Mouse (Mus musculus) A20 (cell line): ENCODE data around the gene Rnf215.
"Not testable (repeated sequence)": the region's sequence is repeated elsewhere in the genome, so short reads cannot be mapped to it uniquely, and the experiment has no call there.

Experiments used
- DNase-seq: peaks from one replicate; pipeline ENCODE4 v3.0.0-alpha.2; 2011; ENCODE audit warnings: low read depth, low spot score

Gene Rnf215

DNA sequence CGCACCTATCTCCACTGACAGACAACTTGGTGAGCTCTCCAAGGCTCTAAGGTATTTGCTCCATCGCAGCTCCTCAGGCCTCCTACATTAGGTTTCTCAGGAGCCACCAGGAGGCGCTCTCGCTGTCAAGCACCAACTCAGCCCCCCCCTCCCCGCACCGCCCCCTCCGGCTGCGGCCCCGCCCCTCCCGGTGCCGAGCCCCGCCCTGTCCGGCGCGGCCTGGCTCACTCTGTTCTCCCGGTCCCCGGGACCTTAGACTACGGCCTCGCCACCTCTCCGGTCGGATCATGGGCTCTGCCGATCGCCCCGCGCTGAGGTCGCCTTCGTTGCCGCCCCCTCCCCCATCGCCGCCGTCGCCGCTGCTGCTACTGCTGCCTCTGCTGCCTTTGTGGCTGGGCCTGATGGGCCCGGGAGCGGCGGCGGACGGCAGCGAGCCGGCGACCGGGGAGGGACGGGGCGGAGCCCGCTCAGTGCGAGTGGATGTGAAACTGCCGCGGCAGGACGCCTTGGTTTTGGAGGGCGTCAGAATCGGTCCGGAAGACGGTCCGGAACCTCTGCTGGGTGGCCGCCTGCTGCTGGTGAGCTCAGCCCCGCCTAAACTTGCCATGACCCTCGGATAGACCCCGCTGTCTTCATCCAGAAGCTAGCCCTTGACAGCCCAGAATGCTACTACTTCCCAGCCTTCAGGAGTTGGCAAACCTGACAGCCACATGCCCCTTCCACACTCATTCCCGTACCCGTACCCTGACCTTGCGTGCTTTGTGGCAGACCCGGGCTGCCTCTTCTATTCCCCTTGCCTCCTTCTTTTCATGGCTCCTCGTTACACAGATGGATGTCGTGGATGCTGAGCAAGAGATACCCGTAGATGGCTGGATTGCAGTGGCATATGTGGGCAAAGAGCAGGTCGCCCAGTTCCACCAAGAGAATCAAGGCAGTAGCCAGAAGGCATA lies at the start of gene Rnf215:
Rnf215 (plus strand) TSS at position 217 of the 950 bp plus-strand sequence.
- peak; percentile 92 for DNase-seq

GRCm38 (mm10) chr11:4086246-4086645 lies 48.8 kb upstream of the Rnf215 start:
- DNase-seq, result no peak

DNA sequence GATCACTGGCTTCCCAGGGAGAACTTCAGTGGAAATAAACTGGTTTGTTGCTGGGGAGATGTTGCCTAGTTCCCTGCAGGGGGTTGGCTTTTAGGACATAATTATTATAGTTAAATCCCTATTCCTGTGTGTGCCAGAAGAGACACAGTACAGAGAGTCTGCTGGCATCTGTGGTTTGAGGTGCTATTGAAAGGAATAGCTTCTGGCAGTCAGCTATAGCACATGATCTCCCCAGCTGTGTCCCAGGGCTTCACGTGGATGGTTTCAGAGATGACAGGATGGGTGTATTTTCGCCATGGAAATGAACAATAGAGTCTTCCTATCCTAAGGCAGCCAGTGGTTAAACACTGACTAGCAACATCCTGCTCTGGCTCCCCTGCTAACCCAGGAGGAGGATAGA lies 47.7 kb upstream of the Rnf215 start:
- no peak for DNase-seq

GRCm38 (mm10) chr11:4093459-4094377 lies 41.3 kb upstream of the Rnf215 start:
- DNase-seq, result no peak

- peak; percentile 92 for DNase-seq
Measured at GRCm38 (mm10) chr11:4094378-4095170, 40.4 kb upstream of the Rnf215 start.

- DNase-seq, result peak; percentile 77
Measured at GRCm38 (mm10) chr11:4095171-4096053, 39.6 kb upstream of the Rnf215 start, which contains the start of gene Mtfp1. TSS of gene Mtfp1 (minus strand) at chr11:4095445.

GRCm38 (mm10) chr11:4096054-4096984 lies 38.7 kb upstream of the Rnf215 start:
- peak; percentile 100 for DNase-seq

GRCm38 (mm10) chr11:4097091-4097621 lies 37.8 kb upstream of the Rnf215 start:
- DNase-seq, result no peak

DNA sequence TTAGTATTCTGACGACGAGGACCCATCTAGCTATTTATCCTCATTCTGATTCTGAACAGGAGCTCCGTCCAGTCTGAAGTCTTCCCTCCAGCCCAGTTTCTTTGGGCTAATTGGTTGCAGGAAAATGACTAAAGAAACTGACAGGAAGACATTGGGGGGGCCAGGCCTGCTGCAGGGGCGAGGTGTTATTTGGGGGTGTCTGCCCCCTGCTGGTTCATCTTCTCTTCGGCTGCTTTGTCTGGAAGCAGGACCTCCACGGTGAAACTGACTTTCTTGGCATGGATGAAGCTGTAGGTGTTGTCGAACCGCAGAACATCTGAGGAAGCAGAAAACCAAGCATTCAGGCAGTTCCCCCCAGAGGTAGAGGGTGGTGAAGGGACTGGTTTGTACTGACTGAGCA lies 36.9 kb upstream of the Rnf215 start:
- DNase-seq, result peak; percentile 45

GRCm38 (mm10) chr11:4098816-4099215 lies 36.2 kb upstream of the Rnf215 start:
- DNase-seq, result no peak

DNA sequence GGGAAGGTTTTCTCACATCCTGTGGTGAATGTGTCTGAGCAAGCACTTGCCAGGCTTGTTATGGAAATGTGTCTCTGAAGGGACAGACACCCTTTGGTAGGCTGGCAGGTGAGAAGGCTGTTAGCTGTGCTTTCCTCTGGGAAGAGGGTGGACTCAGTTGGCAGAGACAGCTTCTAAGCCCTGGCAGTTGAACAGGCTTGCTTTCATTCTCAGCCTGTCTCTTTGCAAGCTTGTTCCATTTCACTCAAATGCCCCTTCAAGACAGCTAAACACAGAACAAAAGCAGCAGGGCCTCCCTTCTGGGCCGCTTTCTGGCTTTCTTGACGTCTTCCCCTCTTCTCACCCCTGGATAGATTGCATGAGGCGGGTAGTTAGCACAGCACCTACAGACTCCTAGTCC lies 35.6 kb upstream of the Rnf215 start:
- DNase-seq, result no peak

GRCm38 (mm10) chr11:4101851-4102250 lies 33.2 kb upstream of the Rnf215 start:
- DNase-seq, result no peak

DNA sequence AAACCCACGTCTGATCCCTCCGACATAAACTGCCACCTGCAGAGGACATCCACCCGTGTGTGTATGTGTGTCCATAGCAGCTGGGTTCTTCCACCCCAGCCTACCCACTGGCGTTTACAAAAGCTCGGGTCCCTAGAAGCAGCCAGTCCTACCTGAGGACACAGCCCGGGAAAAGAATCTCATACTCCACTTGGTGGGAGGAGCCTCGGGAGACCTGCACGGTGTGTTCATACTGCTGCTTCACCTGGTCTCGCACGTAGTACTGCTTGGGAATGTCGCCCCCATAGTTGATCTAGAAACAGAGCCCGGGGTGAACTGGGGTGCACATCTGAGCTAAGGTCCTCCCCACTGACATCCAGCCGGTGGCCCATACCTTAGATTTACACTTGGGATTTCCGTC lies 31.5 kb upstream of the Rnf215 start:
- no peak for DNase-seq

GRCm38 (mm10) chr11:4104989-4105388 lies 30.0 kb upstream of the Rnf215 start:
- DNase-seq, result no peak

- no peak for DNase-seq
Measured at GRCm38 (mm10) chr11:4105444-4105843, 29.6 kb upstream of the Rnf215 start.

- DNase-seq, result not testable (repeated sequence)
Measured at GRCm38 (mm10) chr11:4107901-4108300, 27.1 kb upstream of the Rnf215 start.

GRCm38 (mm10) chr11:4108691-4109090 lies 26.3 kb upstream of the Rnf215 start:
- DNase-seq, result no peak

GRCm38 (mm10) chr11:4112033-4112432 lies 23.0 kb upstream of the Rnf215 start:
- DNase-seq, result no peak

DNA sequence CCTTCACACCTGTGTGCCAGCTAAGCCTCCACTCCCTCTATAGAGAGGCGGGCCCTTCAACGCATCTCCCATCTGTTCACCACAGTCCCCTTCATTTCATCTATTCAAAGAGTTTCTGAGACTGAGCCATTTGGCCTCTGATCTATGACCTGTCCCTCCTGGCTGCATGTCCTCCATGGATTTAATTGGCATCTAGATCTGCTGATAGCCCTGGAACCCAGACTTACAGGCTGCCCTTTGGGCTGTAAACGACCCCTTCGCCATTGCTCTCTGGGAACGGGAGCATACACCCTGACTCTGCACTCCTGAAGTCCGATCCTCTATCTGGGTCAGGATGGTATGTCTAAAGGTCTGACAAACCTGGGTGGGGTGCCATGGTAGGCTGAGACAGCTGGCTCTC lies 22.1 kb upstream of the Rnf215 start:
- DNase-seq, result no peak
